Mouse (Mus musculus) embryonic facial prominence, embryonic 10.5 days (tissue): Measurements from ENCODE around the gene Ints14. TPM values are rescaled to one million over a fixed set of nuclear protein-coding genes. Genes with fewer than 3 reads are reported as not detected.
A peak's percentile ranks its signal among the peaks of the same experiment; 100 is the strongest.

Source experiments
- DNase-seq: peaks from one replicate; pipeline ENCODE4 v3.0.0-alpha.2; 2017; ENCODE audit warnings: low spot score
- H3K27ac ChIP-seq: fragments of 300-500 bp; sonication (generic); replicated peaks from 2 replicates; pipeline ENCODE4 v1.5.1; 2016; ENCODE audit warnings: mild to moderate bottlenecking
- H3K27me3 ChIP-seq: fragments of 300-500 bp; sonication (generic); replicated peaks from 2 replicates; pipeline ENCODE4 v1.6.1; 2016; ENCODE audit warnings: low read depth, mild to moderate bottlenecking; ENCODE audit not compliant: poor library complexity, severe bottlenecking
- H3K36me3 ChIP-seq: fragments of 300-500 bp; sonication (generic); replicated peaks from 2 replicates; pipeline ENCODE4 v1.6.1; 2016; ENCODE audit warnings: mild to moderate bottlenecking, moderate library complexity
- H3K4me1 ChIP-seq: fragments of 300-500 bp; sonication (generic); 2 replicates; pipeline ENCODE4 v1.6.1; 2016
- H3K4me3 ChIP-seq: fragments of 300-500 bp; sonication (generic); 2 replicates; pipeline ENCODE4 v1.5.1; 2016; ENCODE audit warnings: mild to moderate bottlenecking, moderate library complexity
- H3K9me3 ChIP-seq: fragments of 300-500 bp; sonication (generic); 2 replicates; pipeline ENCODE4 v1.6.1; 2016; ENCODE audit warnings: mild to moderate bottlenecking
- WGBS: fragments of 180-500 bp; shearing (Covaris S2); methylation state at CpG from one replicate; pipeline ENCODE4 v1.1.7; 2016; 5-methylcytosine and 5-hydroxymethylcytosine counted together
- polyA plus RNA-seq: library from polyadenylated mRNA; unstranded; fragments of >200 nt; fragmentation: Nextera tagmentation; extraction: Ambion mirVana; gene quantifications from 2 replicates; pipeline ENCODE4 v1.2.1, GENCODE M21; 2016

The Ints14 gene
- polyA plus RNA-seq, 1 experiment from 2014 or later = 67.3 TPM

DNA sequence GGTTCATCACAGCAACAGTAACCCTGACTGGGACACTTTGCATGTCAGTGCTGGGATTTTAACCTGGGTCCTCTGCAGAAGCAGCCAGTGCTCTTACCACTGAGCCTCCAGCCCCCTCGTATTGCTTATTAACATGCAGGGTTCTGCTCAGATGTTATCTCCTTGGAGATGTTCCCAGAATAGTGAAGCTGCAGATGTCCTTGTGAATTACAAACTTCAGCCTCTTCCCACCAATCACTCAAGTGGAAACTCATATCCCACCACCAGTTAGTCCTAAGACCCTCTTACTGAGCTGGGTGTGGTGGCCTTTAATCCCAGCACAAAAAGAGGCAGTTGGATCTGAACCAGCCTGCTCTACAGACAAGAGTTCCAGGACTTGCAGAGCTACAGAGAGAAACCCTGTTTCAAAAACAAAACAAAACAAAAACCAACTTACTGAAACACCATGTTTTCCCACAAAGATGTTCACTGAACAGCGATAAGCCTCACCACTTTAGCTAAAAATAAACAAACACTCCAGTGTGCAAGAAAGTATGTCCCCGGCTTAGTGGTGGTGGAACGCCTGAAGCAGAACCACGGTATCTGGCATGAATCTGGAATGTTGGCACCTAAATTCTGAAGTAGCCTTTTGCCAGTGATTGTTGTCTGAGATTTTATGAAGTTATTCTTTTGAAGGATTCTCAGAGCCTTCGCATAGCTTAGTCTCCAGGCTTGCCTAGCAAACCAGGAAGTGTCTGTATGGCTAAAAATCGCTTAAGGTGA lies 54.9 kb downstream of the Ints14 start:
- Histone ChIP-seq H3K4me1 (peaks cover 34% of the 10 kb centered on the region), H3K9me3 (no peaks in the 10 kb centered on the region), H3K4me3 (no peak overlapping the region), H3K27me3 (no peaks in the 10 kb centered on the region), H3K36me3 (peaks cover 10% of the 10 kb centered on the region), H3K27ac (no peak overlapping the region)
- DNase-seq = no peak
- WGBS = 90% methylated on average over 7 of the region's 7 CpGs

DNA sequence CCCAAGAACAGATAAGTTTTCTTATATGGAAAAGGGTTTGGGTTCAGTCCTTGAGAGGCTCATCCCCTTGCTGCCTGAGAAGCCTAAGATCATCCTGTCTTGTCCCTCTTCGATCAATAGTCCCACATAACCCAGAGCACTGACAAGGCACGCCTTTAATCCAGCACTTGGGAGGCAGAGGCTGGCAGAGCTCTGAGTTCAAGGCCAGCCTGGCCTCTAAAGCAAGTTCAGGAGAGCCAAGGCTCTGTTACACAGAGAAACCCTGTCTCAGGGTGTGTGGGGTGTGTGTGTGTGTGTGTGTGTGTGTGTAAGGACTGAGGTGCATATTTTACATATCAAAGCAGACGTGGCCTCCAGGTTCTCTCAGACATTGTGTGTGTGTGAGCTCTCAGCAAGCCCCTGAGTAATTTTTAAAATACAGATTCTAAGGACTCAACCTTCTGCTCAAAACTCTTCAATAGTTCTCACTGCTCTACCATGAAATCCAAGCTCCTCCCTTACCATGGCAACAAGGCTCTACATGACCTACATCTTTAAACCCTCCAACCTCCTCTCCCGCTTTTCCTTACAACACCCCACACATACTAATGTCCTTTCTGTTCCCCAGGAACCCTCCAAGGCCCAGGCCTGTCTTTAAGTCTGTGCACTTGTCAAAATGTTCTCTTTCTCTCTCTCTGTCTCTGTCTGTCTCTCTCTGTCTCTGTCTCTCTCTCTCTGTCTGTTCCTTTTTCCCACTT lies 55.7 kb downstream of the Ints14 start:
- DNase-seq = no peak
- WGBS = 85% methylated on average over 4 of the region's 4 CpGs
- Histone ChIP-seq H3K27me3 (no peaks in the 10 kb centered on the region), H3K4me1 (peaks cover 39% of the 10 kb centered on the region), H3K9me3 (no peaks in the 10 kb centered on the region), H3K4me3 (no peak overlapping the region), H3K36me3 (peaks cover 7% of the 10 kb centered on the region; the same call in 1 of the 2 replicates), H3K27ac (no peak overlapping the region)

DNA sequence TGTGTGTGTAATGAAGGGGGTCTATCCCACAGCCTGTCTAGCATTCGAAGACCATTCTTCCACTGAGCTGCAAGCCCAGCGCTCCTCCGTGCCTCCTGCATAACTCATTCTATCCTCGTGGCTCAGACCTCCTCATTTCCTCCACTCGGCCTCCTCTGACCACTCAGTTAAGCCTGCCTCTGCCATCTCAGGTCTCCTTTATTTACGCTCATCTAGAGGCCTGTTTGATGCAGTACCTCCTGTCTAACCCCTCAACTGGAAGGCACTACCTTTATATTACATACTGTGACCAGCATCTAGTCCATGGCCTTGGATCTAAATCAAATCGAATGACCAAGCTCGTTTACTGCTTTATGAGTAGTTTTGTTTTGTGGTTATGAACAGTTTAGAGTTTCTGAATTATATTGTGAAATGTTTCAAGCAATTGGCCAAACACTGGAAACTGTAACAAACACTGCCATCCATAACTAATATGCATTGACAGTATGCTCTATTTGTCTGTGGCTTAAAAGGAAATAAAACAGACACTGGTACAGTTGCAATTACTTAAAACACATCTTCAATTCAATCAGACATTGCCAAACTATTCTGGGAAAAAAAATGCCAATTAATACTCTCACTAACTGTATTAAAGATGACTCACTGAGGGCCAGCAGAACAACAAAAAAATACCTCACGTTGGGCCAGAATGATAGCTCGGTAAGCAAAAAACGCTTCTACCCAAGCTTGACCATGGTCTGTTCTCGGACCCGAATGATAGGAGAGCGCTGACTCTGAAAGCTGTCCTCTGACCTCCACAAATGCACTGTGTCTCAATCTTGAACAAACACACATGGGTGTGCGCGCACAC lies 56.5 kb downstream of the Ints14 start:
- H3K4me1 ChIP-seq = peaks cover 45% of the 10 kb centered on the region
- H3K4me3 ChIP-seq = no peak overlapping the region
- 91% methylated on average over 16 of the region's 16 CpGs for WGBS
- DNase-seq = no peak
- no peaks in the 10 kb centered on the region for H3K9me3 ChIP-seq
- H3K27me3 ChIP-seq = no peaks in the 10 kb centered on the region
- peaks cover 7% of the 10 kb centered on the region; the same call in 1 of the 2 replicates for H3K36me3 ChIP-seq
- no peak overlapping the region for H3K27ac ChIP-seq

DNA sequence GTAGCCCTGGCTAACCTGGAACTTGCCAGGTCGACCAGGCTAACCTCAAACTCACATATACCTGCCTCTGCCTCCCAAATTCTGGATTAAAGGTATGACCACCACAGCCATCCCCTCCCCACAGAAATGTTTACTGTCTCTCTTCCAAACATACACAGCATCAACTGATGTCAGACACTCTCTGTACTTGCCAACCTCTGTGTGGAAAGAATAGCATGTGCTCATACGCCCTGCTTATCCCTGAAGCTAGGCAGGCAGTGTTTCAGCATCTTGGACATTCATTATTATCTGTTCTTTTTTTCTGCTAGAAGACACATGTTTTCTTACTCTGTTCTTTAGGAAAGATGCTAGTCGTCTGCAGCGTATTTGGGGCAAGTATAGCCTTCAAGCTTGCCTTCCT lies 57.2 kb downstream of the Ints14 start:
- Histone ChIP-seq H3K4me1 (peaks cover 48% of the 10 kb centered on the region), H3K4me3 (no peak overlapping the region), H3K27ac (no peak overlapping the region), H3K27me3 (peaks cover 5% of the 10 kb centered on the region), H3K36me3 (peaks cover 7% of the 10 kb centered on the region; the same call in 1 of the 2 replicates), H3K9me3 (no peaks in the 10 kb centered on the region)
- DNase-seq = no peak
- WGBS = 91% methylated on average over 4 of the region's 4 CpGs

DNA sequence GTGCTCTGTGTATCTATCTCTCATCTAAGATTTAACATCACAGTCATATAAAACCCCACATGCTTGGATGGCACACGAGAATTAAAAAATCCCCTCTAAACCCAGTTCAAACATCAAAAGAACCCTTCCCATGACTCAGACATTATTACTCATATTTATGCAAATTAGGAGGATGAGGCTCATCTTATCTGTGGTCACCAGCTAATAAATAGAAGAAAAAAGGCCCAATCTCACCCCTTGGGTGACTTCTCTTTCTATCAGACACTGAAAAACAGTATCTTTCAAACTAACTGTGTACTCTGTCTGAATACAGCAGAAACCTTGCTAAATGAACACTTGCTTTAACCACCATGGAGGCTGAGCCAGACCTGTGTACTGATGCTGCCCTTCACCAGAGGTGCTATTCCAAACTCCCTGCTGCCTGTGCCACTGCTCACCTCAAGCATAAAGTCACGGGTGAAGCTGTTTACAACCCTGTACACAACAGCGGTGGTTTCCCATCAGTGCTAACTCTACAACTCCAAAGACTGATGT lies 58.0 kb downstream of the Ints14 start:
- Histone ChIP-seq H3K27me3 (peaks cover 8% of the 10 kb centered on the region), H3K4me1 (peaks cover 48% of the 10 kb centered on the region), H3K4me3 (0 out of 2 replicates have a peak overlapping the region, but pooled peaks have one; percentile 6), H3K36me3 (peaks cover 7% of the 10 kb centered on the region; the same call in 1 of the 2 replicates), H3K9me3 (no peaks in the 10 kb centered on the region), H3K27ac (no peak overlapping the region)
- WGBS = 86% methylated on average over 3 of the region's 3 CpGs
- no peak for DNase-seq

DNA sequence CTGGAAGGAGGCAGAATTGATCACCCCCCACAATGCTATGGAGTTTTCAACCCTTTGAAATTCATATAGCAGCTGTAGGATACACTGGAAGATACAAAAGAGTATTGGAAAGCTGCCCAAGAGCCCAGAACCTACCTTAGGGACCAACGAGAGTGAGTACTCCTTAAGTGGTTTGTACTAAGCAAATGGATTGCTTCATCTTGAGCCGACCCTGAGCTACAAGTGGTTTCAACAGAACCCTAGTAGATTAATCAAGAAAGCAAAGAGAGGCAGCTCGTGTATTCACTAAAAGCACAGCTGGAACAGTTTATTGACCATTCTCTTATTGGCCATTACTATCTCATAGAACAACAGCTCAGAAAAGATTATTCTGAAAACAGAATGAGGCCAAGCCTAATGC lies 58.4 kb downstream of the Ints14 start:
- no peaks in the 10 kb centered on the region for H3K9me3 ChIP-seq
- WGBS = 69% methylated on average over 3 of the region's 3 CpGs
- peaks cover 7% of the 10 kb centered on the region; the same call in 1 of the 2 replicates for H3K36me3 ChIP-seq
- no peak for DNase-seq
- H3K4me3 ChIP-seq = 0 out of 2 replicates have a peak overlapping the region, but pooled peaks have one; percentile 6
- peaks cover 48% of the 10 kb centered on the region for H3K4me1 ChIP-seq
- no peak overlapping the region for H3K27ac ChIP-seq
- H3K27me3 ChIP-seq = peaks cover 8% of the 10 kb centered on the region

DNA sequence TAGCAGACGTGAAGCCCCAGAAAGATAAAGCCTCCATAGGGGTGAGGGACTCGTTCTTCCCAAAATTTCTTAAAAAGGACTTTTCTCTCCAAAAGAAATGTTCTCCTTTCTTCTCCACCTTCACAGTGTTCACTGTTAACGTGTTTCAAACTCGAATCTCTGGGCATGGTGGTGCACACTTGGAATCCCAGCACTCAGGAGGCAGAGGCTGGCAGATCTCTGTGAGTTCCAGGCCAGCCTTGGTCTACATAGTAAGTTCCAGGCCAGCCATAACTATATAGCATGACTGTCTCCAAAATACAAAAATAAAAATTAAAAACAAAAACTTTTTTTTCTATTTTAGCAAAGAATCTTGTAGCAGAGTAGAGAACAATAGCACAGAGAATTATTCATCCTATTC lies 59.4 kb downstream of the Ints14 start:
- H3K4me3 ChIP-seq = peak overlapping the region; percentile 97
- no peak for DNase-seq
- WGBS = 87% methylated on average over 4 of the region's 4 CpGs
- H3K36me3 ChIP-seq = peaks cover 4% of the 10 kb centered on the region; the same call in 1 of the 2 replicates
- no peaks in the 10 kb centered on the region for H3K9me3 ChIP-seq
- peaks cover 8% of the 10 kb centered on the region for H3K27me3 ChIP-seq
- H3K4me1 ChIP-seq = peaks cover 48% of the 10 kb centered on the region
- no peak overlapping the region for H3K27ac ChIP-seq

DNA sequence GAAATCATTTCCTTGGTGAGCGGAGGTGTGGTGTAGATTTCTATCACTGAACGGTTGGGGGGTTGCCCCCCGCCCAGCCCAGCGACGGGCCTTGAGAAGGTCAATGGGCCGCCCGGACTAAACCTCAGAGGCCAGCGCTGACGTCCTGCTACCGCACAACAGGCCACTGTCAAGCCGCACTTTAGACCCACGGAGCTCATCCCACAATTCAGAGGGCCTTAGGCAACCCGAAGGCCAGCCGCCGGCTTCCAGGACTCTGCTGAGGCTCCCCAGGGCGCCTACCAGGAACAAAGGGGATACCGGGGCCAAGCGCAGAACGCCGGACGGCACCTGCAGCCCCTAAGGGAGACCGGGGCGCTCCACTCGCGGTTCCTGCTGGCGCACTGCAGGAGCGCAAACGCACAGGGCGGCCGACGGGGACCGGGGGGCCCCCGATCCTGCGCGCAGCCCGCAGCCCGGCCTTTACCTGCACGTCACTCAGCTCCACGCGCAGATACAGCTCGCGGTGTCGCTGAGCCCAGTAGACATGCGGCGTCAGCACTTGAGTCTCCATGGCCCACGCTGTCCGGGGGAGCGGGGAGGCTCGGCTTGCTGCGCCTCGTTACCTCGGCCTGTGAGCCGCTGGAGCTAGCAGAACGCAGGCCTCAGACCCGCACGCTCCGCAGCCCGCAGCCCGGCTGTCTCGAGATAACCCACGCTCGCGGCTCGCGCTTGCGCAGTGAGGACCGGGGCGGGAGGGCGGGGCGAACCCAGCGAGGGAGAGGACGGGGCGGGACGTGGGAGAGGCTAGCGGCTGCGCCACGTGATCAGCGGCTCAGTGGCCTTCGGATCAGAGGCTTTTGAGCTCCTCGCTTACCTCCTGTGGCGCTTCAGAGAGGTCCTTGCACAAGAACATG lies 60.5 kb downstream of the Ints14 start, which contains the start of gene Hacd3:
Gene Hacd3 (minus strand): TSS at position 703 of the 896 bp plus-strand sequence.
- Histone ChIP-seq H3K27ac (peak within 1 kb of the TSS; percentile 94), H3K4me3 (peak within 1 kb of the TSS; percentile 97), H3K9me3 (no peaks in the 10 kb centered on the region), H3K4me1 (peaks cover 46% of the 10 kb centered on the region), H3K27me3 (peaks cover 8% of the 10 kb centered on the region), H3K36me3 (no peaks in the 10 kb centered on the region)
- WGBS = under 1% methylated on average over 81 of the region's 81 CpGs
- DNase-seq = peak; percentile 96

DNA sequence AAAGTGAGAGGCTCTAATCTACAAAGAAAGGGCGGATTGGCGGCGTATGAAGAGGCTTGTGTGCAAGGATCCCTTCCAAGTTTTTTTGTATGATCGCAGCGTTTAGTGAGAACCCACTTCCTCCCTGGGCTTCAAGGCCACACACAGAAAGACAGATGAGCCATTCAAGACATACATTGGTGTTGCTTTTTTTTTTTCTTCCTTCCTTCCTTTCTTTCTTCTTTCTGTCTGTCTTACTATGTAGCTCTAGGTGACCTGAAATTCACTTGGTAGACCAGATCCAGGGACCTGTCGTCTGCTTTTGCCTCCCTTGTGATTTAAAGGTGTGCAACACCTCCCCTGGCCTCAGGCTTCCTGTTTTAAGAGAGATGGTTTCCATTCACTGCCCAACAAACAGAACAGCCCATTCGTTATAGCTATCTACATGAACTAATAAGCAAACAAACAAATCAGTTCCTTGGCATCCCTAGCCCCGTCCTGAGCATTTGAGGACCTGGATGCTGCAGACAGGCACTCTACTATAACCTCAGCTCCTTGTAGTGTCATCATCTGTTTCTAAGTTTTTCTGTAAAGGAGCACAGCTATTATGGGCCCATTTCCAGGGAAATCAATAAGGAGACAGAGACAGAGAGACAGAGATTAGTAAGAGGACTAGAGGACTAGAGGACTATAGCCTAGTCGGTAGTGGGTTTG lies 61.3 kb downstream of the Ints14 start:
- H3K27ac ChIP-seq = peak overlapping the region; percentile 94
- no peaks in the 10 kb centered on the region for H3K9me3 ChIP-seq
- no peaks in the 10 kb centered on the region for H3K36me3 ChIP-seq
- WGBS = 23% methylated on average over 9 of the region's 9 CpGs
- DNase-seq = no peak
- peak overlapping the region; percentile 97 for H3K4me3 ChIP-seq
- H3K4me1 ChIP-seq = peaks cover 40% of the 10 kb centered on the region
- H3K27me3 ChIP-seq = peaks cover 8% of the 10 kb centered on the region

DNA sequence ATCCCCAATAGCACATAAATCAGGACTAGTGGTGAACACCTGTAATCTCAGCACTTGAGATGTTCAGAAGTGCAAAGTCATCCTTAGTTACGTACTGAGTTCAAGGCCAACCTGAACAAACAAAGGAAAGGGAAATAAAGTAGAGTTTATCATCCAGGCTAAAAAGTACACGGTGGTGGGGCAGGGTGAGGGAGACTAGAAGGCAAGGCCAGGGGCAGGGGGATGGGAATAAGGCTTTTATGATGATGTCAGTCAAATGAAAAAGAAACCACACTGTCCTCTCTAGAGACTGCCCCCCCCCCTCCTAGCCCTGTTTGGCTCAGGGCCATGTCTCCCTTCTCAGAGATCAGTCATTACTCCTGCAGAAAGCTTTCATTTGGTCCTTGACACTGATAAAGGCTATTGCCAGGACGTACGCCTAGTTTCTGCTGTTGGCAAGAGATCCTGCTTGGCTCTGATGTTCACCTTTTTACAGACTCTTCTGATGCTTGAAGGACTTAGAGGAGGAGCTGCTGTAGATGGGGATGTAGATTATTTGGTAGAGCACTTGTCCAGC lies 62.0 kb downstream of the Ints14 start:
- no peaks in the 10 kb centered on the region for H3K36me3 ChIP-seq
- peaks cover 38% of the 10 kb centered on the region for H3K4me1 ChIP-seq
- 90% methylated on average over 4 of the region's 4 CpGs for WGBS
- H3K27ac ChIP-seq = no peak overlapping the region; the same call in 1 of the 2 replicates
- no peaks in the 10 kb centered on the region for H3K9me3 ChIP-seq
- peak overlapping the region; percentile 97; the same call in 1 of the 2 replicates for H3K4me3 ChIP-seq
- no peak for DNase-seq
- peaks cover 8% of the 10 kb centered on the region for H3K27me3 ChIP-seq
